Mouse (Mus musculus) cerebellum, adult 2 months (tissue): ENCODE results near the gene Olfr314. TPM values are rescaled to one million over a fixed set of nuclear protein-coding genes. Genes with fewer than 3 reads are reported as not detected.
"Not testable (repeated sequence)": the region's sequence is repeated elsewhere in the genome, so short reads cannot be mapped to it uniquely, and the experiment has no call there.

ENCODE experiments used
- DNase-seq, 2 experiments: peaks; one replicate each; pipeline ENCODE4 v3.0.0; 2021
- H3K27ac ChIP-seq: fragments of 200-500 bp; 2 replicates; pipeline ENCODE4 v1.5.1; 2012; ENCODE audit warnings: low read length, control low read depth, inconsistent platforms; ENCODE audit not compliant: insufficient read depth
- H3K27me3 ChIP-seq: fragments of 200-500 bp; 2 replicates; pipeline ENCODE4 v1.6.1; 2012; ENCODE audit warnings: inconsistent platforms, mild to moderate bottlenecking, low read length, moderate library complexity; ENCODE audit not compliant: control insufficient read depth, insufficient read depth
- H3K4me1 ChIP-seq: fragments of 200-500 bp; 2 replicates; pipeline ENCODE4 v1.6.1; 2011; ENCODE audit warnings: low read length; ENCODE audit not compliant: control insufficient read depth, insufficient read depth
- H3K4me3 ChIP-seq: fragments of 200-500 bp; replicated peaks from 2 replicates; pipeline ENCODE3; 2011; ENCODE audit warnings: mild to moderate bottlenecking, low read depth, low read length, control low read depth; ENCODE audit not compliant: insufficient read depth
- CTCF ChIP-seq: fragments of 200-500 bp; IDR thresholded peaks from 2 replicates; pipeline ENCODE4 v1.5.1; 2011; ENCODE audit warnings: low read depth, mild to moderate bottlenecking, control low read depth, low read length, moderate library complexity, borderline replicate concordance; ENCODE audit not compliant: insufficient read depth
- POLR2A ChIP-seq: fragments of 200-500 bp; IDR thresholded peaks from 2 replicates; pipeline ENCODE4 v1.6.1; 2011; ENCODE audit warnings: low read length, control low read depth, borderline replicate concordance; ENCODE audit not compliant: insufficient read depth
- WGBS: fragments of 180-500 bp; shearing (Covaris S2); methylation state at CpG from one replicate; pipeline ENCODE4 v1.1.7; 2018; 5-methylcytosine and 5-hydroxymethylcytosine counted together
- polyA plus RNA-seq: library from polyadenylated mRNA; depleted of rRNA; stranded (reverse); fragments of >200 nt; gene quantifications from 2 replicates; pipeline ENCODE4 v1.2.3, GENCODE M21; 2012; rRNA removed

Gene Olfr314
- polyA plus RNA-seq, 1 experiment, result not detected

GRCm38 (mm10) chr11:58803871-58804270 is 21.1 kb downstream of the Olfr314 start:
- Histone ChIP-seq H3K27ac (no peak overlapping the region), H3K27me3 (no peaks in the 10 kb centered on the region), H3K4me1 (no peaks in the 10 kb centered on the region), H3K4me3 (no peak overlapping the region)
- 88% methylated on average over 4 of the region's 4 CpGs for WGBS
- TF ChIP-seq POLR2A (no peak), CTCF (no peak)
- DNase-seq, result no peak

DNA sequence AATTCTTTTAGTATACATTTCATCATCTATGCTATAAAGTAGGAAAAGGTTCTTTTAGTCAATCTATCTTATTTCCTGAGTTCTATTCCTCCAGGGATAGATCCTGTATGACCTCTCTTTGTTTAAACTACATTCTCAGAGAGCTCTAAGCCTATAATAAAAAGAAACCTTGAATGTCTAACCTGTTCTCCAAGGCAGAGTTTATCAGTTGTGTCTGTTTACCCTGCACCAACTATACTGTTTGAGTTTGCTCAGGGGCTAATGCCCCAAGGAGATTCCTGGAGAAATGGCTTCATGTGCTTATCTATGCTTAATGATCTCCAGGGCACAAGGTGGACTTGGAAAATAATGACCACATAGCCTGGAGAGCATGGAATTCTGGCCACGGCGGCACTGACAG is 21.6 kb downstream of the Olfr314 start:
- Histone ChIP-seq H3K27me3 (no peaks in the 10 kb centered on the region), H3K4me3 (no peak overlapping the region)
- DNase-seq, result no peak

DNA sequence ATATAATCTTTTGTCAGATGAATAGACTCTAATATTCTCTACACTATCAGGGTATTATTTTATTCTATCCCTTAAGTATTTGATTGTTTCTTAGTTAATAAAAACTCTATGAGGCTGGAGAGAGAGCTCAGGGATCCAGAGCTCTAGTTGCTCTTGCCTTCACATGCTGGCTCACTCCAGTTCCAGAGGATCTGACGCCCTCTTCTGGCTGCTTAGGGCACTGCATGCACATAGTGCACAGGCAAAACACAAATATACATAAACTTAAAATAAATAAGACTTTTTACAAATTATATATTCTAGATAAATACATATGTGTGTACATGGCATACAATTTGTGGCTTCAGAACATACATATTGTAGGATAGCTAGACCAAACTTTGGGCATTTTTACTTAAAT is 29.2 kb downstream of the Olfr314 start:
- Histone ChIP-seq H3K27ac (no peak overlapping the region), H3K27me3 (no peaks in the 10 kb centered on the region), H3K4me1 (no peaks in the 10 kb centered on the region), H3K4me3 (no peak overlapping the region)
- TF ChIP-seq POLR2A (no peak), CTCF (0 out of 2 replicates have a peak, but pooled peaks have one; percentile 7)
- WGBS, result 8% methylated on average over 1 of the region's 1 CpGs
- no peak for DNase-seq

More for the DNA sequence above, 21.6 kb downstream of the Olfr314 start:
- no peaks in the 10 kb centered on the region for H3K4me1 ChIP-seq
- WGBS, result 31% methylated on average over 2 of the region's 2 CpGs
- no peak for TF ChIP-seq POLR2A
- no peak for TF ChIP-seq CTCF
- H3K27ac ChIP-seq, result no peak overlapping the region

DNA sequence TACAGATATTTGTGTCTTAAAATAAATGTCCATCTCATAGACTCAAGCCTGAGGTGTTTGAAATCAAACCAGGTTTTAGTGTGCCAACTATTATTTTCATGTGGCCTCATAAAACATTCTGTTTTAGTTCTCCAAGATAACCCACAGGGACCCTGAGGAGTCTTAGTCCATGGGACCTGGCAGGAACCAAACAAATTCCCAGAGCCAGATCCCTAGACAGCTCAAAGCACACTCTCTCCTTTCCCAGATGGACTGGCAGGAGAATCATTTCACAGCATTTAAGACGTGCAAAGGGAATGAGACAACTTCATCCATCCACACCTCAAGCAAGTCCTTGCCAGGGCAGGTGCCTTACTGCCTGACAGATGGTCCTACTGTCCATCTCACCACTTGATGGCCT is 31.9 kb downstream of the Olfr314 start, which contains the start of gene Olfr313:
Olfr313 (plus strand) TSS at position 301 of the 400 bp plus-strand sequence.
- not testable (repeated sequence) for H3K27ac ChIP-seq, H3K27me3 ChIP-seq, DNase-seq, H3K4me3 ChIP-seq, H3K4me1 ChIP-seq
- 30% methylated on average over 1 of the region's 1 CpGs for WGBS

DNA sequence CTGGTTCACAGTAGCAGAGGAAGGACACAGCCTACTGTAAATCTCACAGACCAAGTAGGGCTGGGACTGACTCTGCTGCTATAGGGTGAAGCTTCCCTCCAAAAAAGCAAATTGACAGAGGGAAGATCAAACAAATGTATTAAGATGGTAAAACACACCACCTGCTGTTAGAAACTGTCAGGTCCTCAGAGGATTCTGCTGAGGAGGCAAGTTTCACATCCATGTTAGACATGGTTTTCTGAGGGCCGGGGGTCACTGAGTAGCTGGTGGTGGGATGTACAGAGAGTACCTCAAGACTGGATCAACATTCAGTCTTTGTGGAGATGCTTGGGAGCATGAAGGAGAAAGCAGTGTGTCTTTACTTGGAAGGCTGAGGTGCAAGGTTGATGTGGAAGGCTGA is 32.9 kb downstream of the Olfr314 start:
- 69% methylated on average over 1 of the region's 1 CpGs for WGBS
- no peaks in the 10 kb centered on the region for H3K27me3 ChIP-seq
- H3K4me1 ChIP-seq, result no peaks in the 10 kb centered on the region
- no peak for TF ChIP-seq POLR2A
- no peak for TF ChIP-seq CTCF
- no peak overlapping the region for H3K27ac ChIP-seq
- no peak overlapping the region for H3K4me3 ChIP-seq
- DNase-seq, result no peak

DNA sequence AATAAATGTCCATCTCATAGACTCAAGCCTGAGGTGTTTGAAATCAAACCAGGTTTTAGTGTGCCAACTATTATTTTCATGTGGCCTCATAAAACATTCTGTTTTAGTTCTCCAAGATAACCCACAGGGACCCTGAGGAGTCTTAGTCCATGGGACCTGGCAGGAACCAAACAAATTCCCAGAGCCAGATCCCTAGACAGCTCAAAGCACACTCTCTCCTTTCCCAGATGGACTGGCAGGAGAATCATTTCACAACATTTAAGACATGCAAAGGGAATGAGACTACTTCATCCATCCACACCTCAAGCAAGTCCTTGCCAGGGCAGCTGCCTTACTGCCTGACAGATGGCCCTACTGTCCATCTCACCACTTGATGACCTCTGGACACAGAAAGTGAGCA is 46.2 kb downstream of the Olfr314 start, which contains the start of gene Olfr312:
Olfr312 (plus strand) TSS at position 301 of the 400 bp plus-strand sequence.
- not testable (repeated sequence) for H3K4me3 ChIP-seq, H3K27me3 ChIP-seq, H3K4me1 ChIP-seq, H3K27ac ChIP-seq, DNase-seq

DNA sequence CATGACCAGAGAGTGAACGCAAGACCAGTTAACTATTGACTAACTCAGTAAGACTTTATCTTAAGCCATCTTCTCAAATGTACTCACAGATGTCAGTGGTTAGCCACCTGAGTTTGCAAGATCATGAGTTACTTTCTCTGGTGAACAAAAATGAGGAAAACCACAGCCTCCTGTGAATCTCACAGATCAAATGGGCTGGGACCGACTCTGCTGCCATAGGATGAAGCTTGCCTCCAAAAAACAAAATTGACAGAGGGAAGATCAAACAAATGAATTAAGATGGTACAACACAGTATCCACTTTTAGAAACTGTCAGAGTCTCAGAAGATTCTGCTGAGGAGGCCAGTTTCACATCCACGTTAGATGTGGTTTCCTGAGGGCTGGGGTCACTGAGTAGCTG is 47.0 kb downstream of the Olfr314 start:
- Histone ChIP-seq H3K27me3 (no peaks in the 10 kb centered on the region), H3K4me1 (no peaks in the 10 kb centered on the region), H3K27ac (no peak overlapping the region), H3K4me3 (no peak overlapping the region)
- TF ChIP-seq CTCF (no peak), POLR2A (no peak)
- no peak for DNase-seq
- WGBS, result 89% methylated on average over 3 of the region's 3 CpGs

GRCm38 (mm10) chr11:58832541-58832940 is 49.8 kb downstream of the Olfr314 start:
- 83% methylated on average over 3 of the region's 3 CpGs for WGBS
- H3K27ac ChIP-seq, H3K4me1 ChIP-seq, H3K4me3 ChIP-seq, H3K27me3 ChIP-seq, DNase-seq: not testable (repeated sequence)

Other genes with a start within 250 kb of the Olfr314 start
- not detected in 2 replicates for gene Olfr330, start 248.1 kb upstream of the Olfr314 start, polyA plus RNA-seq
- not detected in 2 replicates for gene Olfr329-ps, start 236.5 kb upstream of the Olfr314 start, polyA plus RNA-seq
- gene Olfr328, start 227.3 kb upstream of the Olfr314 start, polyA plus RNA-seq, result 0.07 and 0.11 TPM in 2 replicates
- gene Olfr224, start 212.4 kb upstream of the Olfr314 start, polyA plus RNA-seq, result 0.08 TPM in 1 of 2 replicates, not detected in the other
- gene Olfr325, start 205.2 kb upstream of the Olfr314 start, polyA plus RNA-seq, result not detected in 2 replicates
- not detected in 2 replicates for gene Olfr324, start 187.8 kb upstream of the Olfr314 start, polyA plus RNA-seq
- gene 2210407C18Rik, start 166.9 kb upstream of the Olfr314 start, polyA plus RNA-seq, result not detected in 2 replicates
- gene Olfr323, start 152.5 kb upstream of the Olfr314 start, polyA plus RNA-seq, result not detected in 2 replicates
- gene Trim58, start 142.5 kb upstream of the Olfr314 start, polyA plus RNA-seq, result 0.28 and 0.29 TPM in 2 replicates
- not detected in 2 replicates for gene Olfr322, start 124.2 kb upstream of the Olfr314 start, polyA plus RNA-seq
- not detected in 2 replicates for gene Olfr320, start 101.9 kb upstream of the Olfr314 start, polyA plus RNA-seq
- not detected in 2 replicates for gene Olfr319, start 83.8 kb upstream of the Olfr314 start, polyA plus RNA-seq
- gene Olfr318, start 58.9 kb upstream of the Olfr314 start, polyA plus RNA-seq, result not detected in 2 replicates
- 0.03 TPM in 1 of 2 replicates, not detected in the other for gene Olfr317, start 43.7 kb upstream of the Olfr314 start, polyA plus RNA-seq
- gene Olfr316, start 30.2 kb upstream of the Olfr314 start, polyA plus RNA-seq, result not detected in 2 replicates
- not detected in 2 replicates for gene Olfr315, start 9.8 kb upstream of the Olfr314 start, polyA plus RNA-seq
- gene Fam183b, start 19.0 kb downstream of the Olfr314 start, polyA plus RNA-seq, result 1.5 and 1.6 TPM in 2 replicates
- not detected in 2 replicates for gene Olfr313, start 32.0 kb downstream of the Olfr314 start, polyA plus RNA-seq
- gene Olfr312, start 46.3 kb downstream of the Olfr314 start, polyA plus RNA-seq, result not detected in 2 replicates
- gene Olfr311, start 56.3 kb downstream of the Olfr314 start, polyA plus RNA-seq, result not detected in 2 replicates
- 22.5 and 24.5 TPM in 2 replicates for gene Gm12258, start 64.2 kb downstream of the Olfr314 start, polyA plus RNA-seq
- gene 2810021J22Rik, start 84.3 kb downstream of the Olfr314 start, polyA plus RNA-seq, result 6.7 and 8.0 TPM in 2 replicates
- 5.4 and 6.3 TPM in 2 replicates for gene Zfp39, start 121.3 kb downstream of the Olfr314 start, polyA plus RNA-seq
- gene Btnl10, start 135.0 kb downstream of the Olfr314 start, polyA plus RNA-seq, result not detected in 2 replicates
- 578 and 589 TPM in 2 replicates for gene Rnf187, start 156.0 kb downstream of the Olfr314 start, polyA plus RNA-seq
- gene Hist3h2ba, start 166.0 kb downstream of the Olfr314 start, polyA plus RNA-seq, result 154 and 186 TPM in 2 replicates
- 41.3 and 43.2 TPM in 2 replicates for gene Hist3h2a, start 171.7 kb downstream of the Olfr314 start, polyA plus RNA-seq
- gene Trim17, start 171.7 kb downstream of the Olfr314 start, polyA plus RNA-seq, result 3.5 and 4.8 TPM in 2 replicates
- gene Trim11, start 195.1 kb downstream of the Olfr314 start, polyA plus RNA-seq, result 25.3 and 27.5 TPM in 2 replicates